Mouse (Mus musculus): ENCODE data around the gene Pspc1.
A peak's percentile ranks its signal among the peaks of the same experiment; 100 is the strongest.

- peak; percentile 54; the same call in 1 of the 2 replicates for TF ChIP-seq CTCF (IDR thresholded peaks at IDR 0.05; ENCODE audit: borderline replicate concordance, extremely low read depth, insufficient read depth, insufficient read length)
- no peak for TF ChIP-seq POLR2A (IDR thresholded peaks at IDR 0.05; ENCODE audit: borderline replicate concordance, extremely low read depth, insufficient read depth, insufficient read length, poor library complexity, severe bottlenecking)
Measured at GRCm38 (mm10) chr14:56793243-56793642, 15.1 kb upstream of the Pspc1 start.
